Mouse (Mus musculus) brain, embryonic 14.5 days (tissue): ENCODE measurements around the gene Mfsd7a. TPM values are rescaled to one million over a fixed set of nuclear protein-coding genes. Genes with fewer than 3 reads are reported as not detected.

Experiments used
- DNase-seq: peaks from one replicate; pipeline ENCODE4 v3.0.0-alpha.2; 2011; ENCODE audit warnings: low read depth
- CTCF ChIP-seq: fragments of 200-500 bp; IDR thresholded peaks from 2 replicates; pipeline ENCODE4 v1.5.1; 2012; ENCODE audit warnings: inconsistent platforms, mild to moderate bottlenecking, moderate library complexity, borderline replicate concordance; ENCODE audit not compliant: insufficient read depth, insufficient read length; ENCODE audit errors: extremely low read depth
- POLR2A ChIP-seq: fragments of 200-500 bp; IDR thresholded peaks from 2 replicates; pipeline ENCODE4 v1.6.1; 2012; ENCODE audit warnings: mild to moderate bottlenecking, inconsistent platforms, borderline replicate concordance; ENCODE audit not compliant: poor library complexity, insufficient read depth, insufficient read length, severe bottlenecking; ENCODE audit errors: extremely low read depth
- polyA plus RNA-seq: library from polyadenylated mRNA; depleted of rRNA; stranded (reverse); fragments of >200 nt; gene quantifications from 2 replicates; pipeline ENCODE4 v1.2.3, GENCODE M21; 2012

Gene Mfsd7a
- polyA plus RNA-seq, 1 experiment = 0.60 TPM

- DNase-seq = no peak
- no peak for TF ChIP-seq CTCF
- TF ChIP-seq POLR2A = no peak
Observed at GRCm38 (mm10) chr5:108460461-108460860, 11.8 kb upstream of the Mfsd7a start.

- no peak for DNase-seq
- TF ChIP-seq POLR2A (no peak), CTCF (no peak)
Observed at GRCm38 (mm10) chr5:108458706-108459105, 10.0 kb upstream of the Mfsd7a start.

GRCm38 (mm10) chr5:108454094-108454493 lies 5.4 kb upstream of the Mfsd7a start:
- no peak for DNase-seq
- no peak for TF ChIP-seq CTCF
- TF ChIP-seq POLR2A = no peak

- DNase-seq = no peak
- TF ChIP-seq POLR2A (no peak), CTCF (no peak)
Observed at GRCm38 (mm10) chr5:108452422-108452821, 3.7 kb upstream of the Mfsd7a start.

- no peak for DNase-seq
- no peak for TF ChIP-seq POLR2A
- no peak for TF ChIP-seq CTCF
Observed at GRCm38 (mm10) chr5:108451611-108452010, 2.9 kb upstream of the Mfsd7a start.

- TF ChIP-seq POLR2A (no peak), CTCF (no peak)
- no peak for DNase-seq
Observed at GRCm38 (mm10) chr5:108450837-108451540, 2.3 kb upstream of the Mfsd7a start.

- no peak for TF ChIP-seq POLR2A
- no peak for TF ChIP-seq CTCF
- DNase-seq = no peak
Observed at GRCm38 (mm10) chr5:108447857-108448256, 834 bp downstream of the Mfsd7a start.

GRCm38 (mm10) chr5:108446973-108447372 lies 1.7 kb downstream of the Mfsd7a start:
- no peak for TF ChIP-seq POLR2A
- TF ChIP-seq CTCF = no peak
- no peak for DNase-seq

GRCm38 (mm10) chr5:108436101-108436500 lies 12.6 kb downstream of the Mfsd7a start:
- DNase-seq = no peak
- TF ChIP-seq POLR2A (no peak), CTCF (no peak)

GRCm38 (mm10) chr5:108433804-108434587 lies 14.7 kb downstream of the Mfsd7a start, which contains the start of gene Atp5k:
Gene Atp5k (minus strand): TSS chr5:108434448.
- DNase-seq = peak; percentile 96
- TF ChIP-seq POLR2A = peak; percentile 46; the same call in 1 of the 2 replicates
- TF ChIP-seq CTCF = peak; percentile 92

- no peak for TF ChIP-seq POLR2A
- no peak for TF ChIP-seq CTCF
- no peak for DNase-seq
Observed at GRCm38 (mm10) chr5:108431196-108431595, 17.5 kb downstream of the Mfsd7a start.

- TF ChIP-seq CTCF (peak; percentile 71; the same call in 1 of the 2 replicates), POLR2A (no peak)
- peak; percentile 33 for DNase-seq
Observed at GRCm38 (mm10) chr5:108427186-108427585, 21.5 kb downstream of the Mfsd7a start.

GRCm38 (mm10) chr5:108423427-108423826 lies 25.3 kb downstream of the Mfsd7a start:
- TF ChIP-seq POLR2A (no peak), CTCF (no peak)
- DNase-seq = no peak
